Mouse (Mus musculus) hindbrain, embryonic 12.5 days (tissue): Measurements from ENCODE around the gene Gfod1. TPM values are rescaled to one million over a fixed set of nuclear protein-coding genes. Genes with fewer than 3 reads are reported as not detected.
A peak's percentile ranks its signal among the peaks of the same experiment; 100 is the strongest.

Experiments
- ATAC-seq: fragments of 200-750 bp; cut with Nextera tagmentation; 2 replicates; pipeline ENCODE4 v1.8.0; 2017; ENCODE audit warnings: moderate TSS enrichment; ENCODE audit not compliant: low FRiP score
- H3K27ac ChIP-seq: fragments of 300-500 bp; sonication (generic); 2 replicates; pipeline ENCODE4 v1.5.1; 2016; ENCODE audit warnings: mild to moderate bottlenecking
- H3K27me3 ChIP-seq: fragments of 300-500 bp; sonication (generic); 2 replicates; pipeline ENCODE4 v1.6.1; 2016; ENCODE audit warnings: mild to moderate bottlenecking
- H3K36me3 ChIP-seq: fragments of 300-500 bp; sonication (generic); 2 replicates; pipeline ENCODE4 v1.6.1; 2016; ENCODE audit warnings: mild to moderate bottlenecking
- H3K4me1 ChIP-seq: fragments of 300-500 bp; sonication (generic); 2 replicates; pipeline ENCODE4 v1.6.1; 2016
- H3K4me2 ChIP-seq: fragments of 300-500 bp; sonication (generic); replicated peaks from 2 replicates; pipeline ENCODE4 v1.6.1; 2016; ENCODE audit warnings: mild to moderate bottlenecking
- H3K4me3 ChIP-seq: fragments of 300-500 bp; sonication (generic); 2 replicates; pipeline ENCODE4 v1.5.1; 2016; ENCODE audit warnings: mild to moderate bottlenecking
- H3K9ac ChIP-seq: fragments of 300-500 bp; sonication (generic); 2 replicates; pipeline ENCODE4 v1.6.1; 2016; ENCODE audit warnings: mild to moderate bottlenecking, moderate library complexity
- H3K9me3 ChIP-seq: fragments of 300-500 bp; sonication (generic); replicated peaks from 2 replicates; pipeline ENCODE4 v1.6.1; 2016; ENCODE audit warnings: mild to moderate bottlenecking
- whole genome bisulfite sequencing: fragments of 180-500 bp; shearing (Covaris S2); methylation state at CpG from one replicate; pipeline ENCODE4 v1.1.7; 2016; 5-methylcytosine and 5-hydroxymethylcytosine counted together
- polyA plus RNA-seq: library from polyadenylated mRNA; unstranded; fragments of >200 nt; fragmentation: Nextera tagmentation; extraction: Ambion mirVana; gene quantifications from 2 replicates; pipeline ENCODE4 v1.2.1, GENCODE M21; 2016

Gfod1 gene
- polyA plus RNA-seq, 1 experiment from 2014 or later = 1.2 TPM

DNA sequence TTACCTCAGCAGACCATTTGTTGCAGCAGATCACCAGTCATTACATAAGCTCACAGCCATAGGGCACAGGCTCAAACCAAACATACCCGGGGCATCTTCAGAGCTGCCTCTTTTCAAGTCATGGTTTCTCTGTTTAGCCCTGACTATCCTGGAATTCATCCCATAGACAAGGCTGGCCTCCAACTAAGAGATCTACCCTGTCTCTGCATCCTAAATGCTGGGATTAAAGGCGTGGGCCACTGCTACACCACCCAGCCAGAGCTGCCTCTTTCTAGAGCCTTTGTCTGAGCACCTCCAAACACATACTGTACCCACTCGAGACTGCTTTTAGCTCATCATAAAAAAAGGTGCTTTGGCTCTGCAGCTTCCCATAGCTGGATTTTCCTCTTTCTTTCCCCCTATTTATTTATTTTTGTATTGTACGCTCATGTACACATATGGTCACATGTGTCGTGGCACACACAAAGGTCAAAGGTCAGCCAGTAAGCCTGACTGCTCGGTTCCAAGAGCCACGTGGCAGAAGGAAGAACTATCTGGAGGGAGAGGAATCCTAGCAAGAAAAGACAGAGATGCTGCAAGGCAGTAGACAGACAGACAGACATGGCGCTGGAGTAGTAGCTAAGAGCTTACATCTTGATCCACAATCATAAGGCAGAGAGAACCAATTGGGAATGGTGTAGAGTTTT, 51.7 kb downstream of the Gfod1 start:
- Histone ChIP-seq H3K4me2 (no peak overlapping the region), H3K36me3 (no peaks in the 10 kb centered on the region), H3K4me1 (peaks cover 7% of the 10 kb centered on the region; the same call in 1 of the 2 replicates), H3K9me3 (no peaks in the 10 kb centered on the region), H3K27me3 (no peaks in the 10 kb centered on the region), H3K27ac (no peak overlapping the region), H3K9ac (no peak overlapping the region), H3K4me3 (no peak overlapping the region)
- 86% methylated on average over 8 of the region's 8 CpGs for WGBS
- ATAC-seq = no peak

DNA sequence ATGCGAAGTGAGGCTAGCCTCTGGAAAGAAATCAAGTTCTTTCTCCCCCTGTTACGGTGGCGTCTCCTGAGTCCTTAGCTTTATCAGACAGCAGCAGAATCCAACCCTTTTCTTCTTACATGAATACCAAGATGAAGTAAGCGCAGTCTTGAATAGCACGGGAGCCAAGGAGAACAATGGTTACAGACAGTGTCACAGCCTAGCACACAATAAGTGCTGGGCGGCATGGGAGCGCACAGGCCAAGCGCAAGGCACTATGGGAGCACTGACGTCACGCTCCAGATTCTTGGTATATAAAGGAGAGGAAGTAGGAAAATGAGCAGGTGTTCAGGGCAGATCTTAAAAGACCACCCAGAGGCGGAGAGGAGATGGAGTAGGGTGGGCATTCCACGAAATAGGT, 52.6 kb downstream of the Gfod1 start:
- H3K4me2 ChIP-seq = no peak overlapping the region
- 65% methylated on average over 12 of the region's 12 CpGs for WGBS
- peaks cover 7% of the 10 kb centered on the region; the same call in 1 of the 2 replicates for H3K4me1 ChIP-seq
- ATAC-seq = no peak
- no peaks in the 10 kb centered on the region for H3K9me3 ChIP-seq
- H3K27ac ChIP-seq = no peak overlapping the region
- H3K4me3 ChIP-seq = no peak overlapping the region
- no peaks in the 10 kb centered on the region for H3K36me3 ChIP-seq
- no peaks in the 10 kb centered on the region for H3K27me3 ChIP-seq
- no peak overlapping the region for H3K9ac ChIP-seq

DNA sequence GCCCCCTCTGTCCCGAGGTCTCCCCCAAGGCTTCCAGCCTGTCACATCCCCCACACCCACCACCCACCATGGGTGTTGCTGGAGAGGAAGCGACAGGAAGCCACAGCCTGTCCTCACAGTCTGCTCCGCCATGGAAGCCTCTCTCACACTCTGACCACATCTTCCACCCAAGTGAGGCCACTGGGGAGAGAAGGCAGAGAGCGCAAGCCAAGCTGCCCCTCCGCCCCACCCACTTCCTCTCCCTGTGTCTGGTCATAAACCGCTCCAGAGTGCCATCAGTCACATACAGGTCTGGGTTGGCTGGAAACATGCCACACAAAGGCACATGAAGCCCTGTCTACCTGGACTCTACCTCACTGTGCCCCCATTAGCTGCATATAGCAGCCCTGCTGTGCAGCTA, 53.3 kb downstream of the Gfod1 start:
- Histone ChIP-seq H3K9me3 (no peaks in the 10 kb centered on the region), H3K27ac (no peak overlapping the region), H3K36me3 (no peaks in the 10 kb centered on the region), H3K4me2 (no peak overlapping the region), H3K27me3 (no peaks in the 10 kb centered on the region), H3K4me1 (peaks cover 7% of the 10 kb centered on the region; the same call in 1 of the 2 replicates), H3K4me3 (no peak overlapping the region), H3K9ac (no peak overlapping the region)
- no peak for ATAC-seq
- 75% methylated on average over 6 of the region's 6 CpGs for whole genome bisulfite sequencing

DNA sequence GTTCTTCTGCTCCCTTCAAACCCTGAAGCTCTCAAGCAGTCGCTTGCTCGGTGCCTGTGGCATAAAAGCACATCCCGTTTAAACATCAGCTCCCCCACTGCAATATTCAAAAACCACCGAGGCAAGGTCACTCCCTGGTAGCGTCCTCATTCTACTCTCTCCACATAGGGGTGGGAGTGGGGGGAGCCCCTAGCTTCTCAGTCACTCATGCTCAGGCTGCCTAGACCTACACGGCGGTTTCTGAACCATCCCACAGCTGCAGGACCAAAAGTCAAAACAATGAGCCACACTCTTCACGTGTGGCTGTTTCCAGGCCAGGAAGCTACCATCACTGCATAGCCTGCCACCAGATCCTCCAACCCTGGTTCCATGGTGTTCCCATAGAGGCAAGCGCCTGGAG, 53.9 kb downstream of the Gfod1 start:
- no peaks in the 10 kb centered on the region for H3K36me3 ChIP-seq
- no peaks in the 10 kb centered on the region for H3K9me3 ChIP-seq
- H3K4me2 ChIP-seq = no peak overlapping the region
- ATAC-seq = no peak
- no peak overlapping the region for H3K9ac ChIP-seq
- no peaks in the 10 kb centered on the region for H3K27me3 ChIP-seq
- H3K4me1 ChIP-seq = peaks cover 7% of the 10 kb centered on the region; the same call in 1 of the 2 replicates
- 84% methylated on average over 9 of the region's 9 CpGs for WGBS
- no peak overlapping the region for H3K4me3 ChIP-seq
- no peak overlapping the region for H3K27ac ChIP-seq

DNA sequence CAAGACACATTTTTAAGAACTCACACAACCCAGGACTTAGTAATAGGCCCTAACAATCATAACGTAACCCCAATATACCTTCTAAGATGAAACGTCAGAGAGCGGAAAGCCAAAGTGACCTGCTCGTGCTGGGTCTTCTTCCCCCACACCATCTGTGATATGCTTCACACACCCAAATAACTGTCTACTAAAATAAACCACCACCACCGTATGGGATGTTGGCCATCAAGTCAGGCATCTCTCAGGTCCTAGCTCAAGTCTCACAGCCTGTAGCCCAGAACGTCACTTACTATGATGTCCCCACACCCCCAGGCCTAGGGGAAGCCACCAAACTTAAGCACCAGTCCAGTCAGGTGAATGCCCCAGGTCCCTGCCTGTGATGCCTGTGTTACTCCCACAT, 55.6 kb downstream of the Gfod1 start:
- Histone ChIP-seq H3K27ac (no peak overlapping the region), H3K9ac (no peak overlapping the region), H3K9me3 (no peaks in the 10 kb centered on the region), H3K4me3 (no peak overlapping the region), H3K27me3 (no peaks in the 10 kb centered on the region), H3K4me1 (peaks cover 7% of the 10 kb centered on the region; the same call in 1 of the 2 replicates), H3K4me2 (no peak overlapping the region), H3K36me3 (no peaks in the 10 kb centered on the region)
- ATAC-seq = no peak
- 94% methylated on average over 6 of the region's 6 CpGs for WGBS

DNA sequence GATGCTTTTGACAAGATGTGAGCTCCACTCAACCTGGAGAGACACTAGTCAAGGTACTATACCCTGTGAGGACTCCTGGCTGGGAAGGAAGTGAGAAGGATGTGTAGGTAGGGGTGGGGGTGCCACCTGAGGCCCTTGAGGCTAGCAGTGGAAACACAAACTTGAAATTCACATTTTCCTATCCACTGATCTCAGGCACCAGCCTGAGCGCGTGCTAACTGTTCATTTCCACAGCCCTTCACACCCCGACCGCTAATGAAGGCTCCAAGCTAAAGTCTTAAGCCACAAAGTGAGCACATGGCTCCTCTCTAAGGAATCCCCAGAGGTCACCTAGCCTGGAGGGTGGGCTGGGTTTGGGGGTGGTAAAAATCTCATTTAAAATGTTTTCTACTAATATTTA, 57.1 kb downstream of the Gfod1 start:
- WGBS = 95% methylated on average over 4 of the region's 4 CpGs
- ATAC-seq = no peak

DNA sequence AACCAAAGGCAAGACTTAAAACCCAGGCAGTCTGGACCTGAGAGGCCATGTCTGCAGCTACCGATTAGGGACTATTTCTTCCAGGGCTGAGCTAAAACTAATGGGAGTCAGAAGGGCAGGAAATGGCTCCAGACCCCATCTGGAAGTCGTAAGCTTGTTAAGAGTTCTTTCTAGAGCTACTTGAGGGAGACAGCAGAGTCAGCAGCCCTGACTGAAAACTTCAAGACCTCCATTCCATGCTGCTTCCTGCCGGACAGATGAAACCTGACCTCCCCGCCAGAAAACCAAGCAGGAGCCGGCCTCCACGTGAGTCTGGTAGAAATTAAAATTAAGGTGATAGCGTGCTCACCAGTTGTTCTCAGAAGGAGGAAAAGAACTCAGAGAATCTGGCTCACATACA, 60.2 kb downstream of the Gfod1 start:
- Histone ChIP-seq H3K27ac (no peak overlapping the region), H3K4me3 (no peak overlapping the region), H3K36me3 (no peaks in the 10 kb centered on the region), H3K4me2 (no peak overlapping the region), H3K4me1 (peaks cover 19% of the 10 kb centered on the region), H3K9me3 (no peaks in the 10 kb centered on the region), H3K27me3 (no peaks in the 10 kb centered on the region), H3K9ac (no peak overlapping the region)
- ATAC-seq = no peak
- WGBS = 51% methylated on average over 7 of the region's 7 CpGs

More for the DNA sequence above, 57.1 kb downstream of the Gfod1 start:
- Histone ChIP-seq H3K27ac (no peak overlapping the region), H3K9me3 (no peaks in the 10 kb centered on the region), H3K27me3 (no peaks in the 10 kb centered on the region), H3K4me2 (no peak overlapping the region), H3K4me1 (peaks cover 15% of the 10 kb centered on the region), H3K4me3 (no peak overlapping the region), H3K9ac (no peak overlapping the region), H3K36me3 (no peaks in the 10 kb centered on the region)

DNA sequence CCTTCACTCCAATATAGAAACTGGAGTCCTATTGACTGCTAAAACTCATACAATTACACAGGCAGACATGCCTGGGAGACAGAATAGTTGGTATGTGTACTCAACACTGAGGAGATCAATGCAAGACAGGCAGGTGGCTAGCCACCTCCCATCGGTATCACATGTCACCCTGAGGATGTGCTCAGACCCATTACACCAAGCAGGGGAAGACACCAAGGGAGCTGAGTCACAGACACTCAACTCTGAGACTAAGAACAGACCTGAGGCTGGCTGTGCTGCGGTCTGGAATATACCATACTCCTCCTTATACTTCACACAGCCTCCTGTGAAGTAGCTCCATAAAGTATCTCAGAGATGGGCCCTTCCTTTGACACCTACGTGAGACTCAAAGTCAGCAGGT, 60.7 kb downstream of the Gfod1 start:
- no peaks in the 10 kb centered on the region for H3K9me3 ChIP-seq
- no peak overlapping the region for H3K27ac ChIP-seq
- no peaks in the 10 kb centered on the region for H3K36me3 ChIP-seq
- ATAC-seq = no peak
- no peak overlapping the region for H3K4me3 ChIP-seq
- H3K9ac ChIP-seq = no peak overlapping the region
- WGBS = 93% methylated on average over 3 of the region's 3 CpGs
- no peaks in the 10 kb centered on the region for H3K27me3 ChIP-seq
- no peak overlapping the region for H3K4me2 ChIP-seq
- peaks cover 19% of the 10 kb centered on the region for H3K4me1 ChIP-seq

DNA sequence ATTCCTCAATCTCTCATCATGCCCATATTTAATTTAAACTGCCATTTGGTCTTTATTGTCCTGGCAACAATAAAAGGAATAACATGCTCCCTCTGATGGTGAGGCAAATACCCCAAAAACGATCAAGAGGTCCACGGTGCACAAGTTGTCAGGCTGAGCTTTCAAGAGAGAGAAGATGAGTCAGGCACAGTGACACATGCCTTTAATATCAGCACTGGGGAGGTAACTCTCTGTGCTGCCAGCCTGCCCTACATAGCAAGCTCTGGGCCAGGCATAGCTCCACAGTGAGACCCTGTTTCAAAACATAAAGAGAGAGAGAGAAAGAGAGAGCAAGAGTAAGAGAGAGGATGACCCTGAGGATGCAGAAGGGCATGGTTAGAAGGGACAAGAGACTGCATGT, 62.2 kb downstream of the Gfod1 start:
- Histone ChIP-seq H3K4me1 (peaks cover 19% of the 10 kb centered on the region), H3K4me3 (no peak overlapping the region), H3K27me3 (no peaks in the 10 kb centered on the region), H3K36me3 (no peaks in the 10 kb centered on the region), H3K9me3 (no peaks in the 10 kb centered on the region), H3K27ac (peak overlapping the region; percentile 12; the same call in 1 of the 2 replicates), H3K9ac (no peak overlapping the region), H3K4me2 (no peak overlapping the region)
- ATAC-seq = no peak
- 82% methylated on average over 2 of the region's 2 CpGs for WGBS

DNA sequence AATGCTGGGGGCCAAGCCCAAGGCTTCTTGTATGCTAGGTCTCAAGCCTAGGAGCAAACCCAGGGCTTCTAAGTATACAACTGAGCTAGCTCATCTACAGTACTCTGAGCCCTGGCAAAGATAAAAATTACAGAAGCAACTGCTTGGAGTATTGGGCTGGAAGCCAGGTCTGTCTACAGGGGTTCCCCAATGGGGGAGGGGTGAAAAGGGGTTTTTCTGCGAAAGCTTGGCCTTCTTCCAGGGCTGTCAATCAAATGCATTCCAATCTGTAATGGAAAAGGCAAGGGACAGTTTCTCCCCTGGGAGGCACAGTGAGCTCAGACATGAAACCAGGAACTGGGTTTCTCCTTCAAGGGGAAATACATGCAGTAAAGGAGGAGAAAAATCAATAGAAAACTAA, 62.9 kb downstream of the Gfod1 start:
- Histone ChIP-seq H3K9me3 (no peaks in the 10 kb centered on the region), H3K27ac (peak overlapping the region; percentile 62)
- ATAC-seq = peak; percentile 43; the same call in 1 of the 2 replicates

DNA sequence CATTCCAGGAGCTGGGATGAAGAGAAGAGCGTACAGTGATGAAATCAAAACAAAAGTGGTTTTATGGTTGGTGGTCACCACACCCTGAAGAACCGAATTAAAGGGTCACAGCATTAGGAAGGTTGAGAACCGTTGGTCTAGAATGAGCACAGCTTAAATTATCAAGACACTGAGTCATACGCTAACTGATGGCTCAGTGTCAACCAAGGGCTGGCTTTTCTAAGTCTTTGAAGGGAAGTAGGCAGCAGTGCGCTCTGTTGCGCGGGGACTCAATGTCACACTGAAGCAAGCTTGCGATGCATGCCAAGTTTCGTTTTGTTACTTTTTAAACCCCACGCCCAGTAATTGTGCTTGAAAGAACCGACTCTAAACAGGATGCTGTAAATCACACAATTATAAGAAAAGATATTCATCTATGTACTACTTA, 64.2 kb downstream of the Gfod1 start:
- Histone ChIP-seq H3K9ac (no peak overlapping the region), H3K27ac (no peak overlapping the region), H3K36me3 (no peaks in the 10 kb centered on the region), H3K4me1 (peaks cover 28% of the 10 kb centered on the region), H3K27me3 (no peaks in the 10 kb centered on the region), H3K4me2 (no peak overlapping the region), H3K9me3 (no peaks in the 10 kb centered on the region), H3K4me3 (no peak overlapping the region)
- WGBS = 91% methylated on average over 11 of the region's 11 CpGs
- ATAC-seq = no peak

More for the DNA sequence above, 62.9 kb downstream of the Gfod1 start:
- Histone ChIP-seq H3K4me3 (no peak overlapping the region), H3K36me3 (no peaks in the 10 kb centered on the region), H3K27me3 (no peaks in the 10 kb centered on the region), H3K9ac (no peak overlapping the region), H3K4me2 (no peak overlapping the region), H3K4me1 (peaks cover 19% of the 10 kb centered on the region)
- WGBS = 28% methylated on average over 1 of the region's 1 CpGs

DNA sequence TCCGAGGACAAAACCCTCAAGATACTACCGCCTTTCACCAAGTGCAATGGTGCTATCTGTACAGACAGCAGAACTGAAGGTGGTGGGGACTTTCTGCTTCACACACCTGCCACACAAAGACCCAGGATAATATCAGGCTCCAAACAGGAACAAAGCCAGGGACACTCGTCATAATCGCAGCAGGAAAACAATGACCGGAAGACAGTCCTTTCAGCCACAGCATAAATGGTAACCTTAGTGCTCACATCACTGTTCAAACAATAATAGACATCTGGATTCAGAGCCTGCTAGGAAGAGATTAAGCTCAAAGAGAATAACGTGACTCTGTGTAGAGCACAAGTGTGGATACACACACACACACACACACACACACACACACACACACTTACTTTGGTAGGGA, 67.3 kb downstream of the Gfod1 start:
- Histone ChIP-seq H3K4me2 (no peak overlapping the region), H3K4me3 (no peak overlapping the region), H3K4me1 (peaks cover 29% of the 10 kb centered on the region), H3K9me3 (no peaks in the 10 kb centered on the region), H3K27ac (peak overlapping the region; percentile 23; the same call in 1 of the 2 replicates), H3K36me3 (no peaks in the 10 kb centered on the region), H3K27me3 (no peaks in the 10 kb centered on the region), H3K9ac (no peak overlapping the region)
- 82% methylated on average over 6 of the region's 6 CpGs for WGBS
- no peak for ATAC-seq

DNA sequence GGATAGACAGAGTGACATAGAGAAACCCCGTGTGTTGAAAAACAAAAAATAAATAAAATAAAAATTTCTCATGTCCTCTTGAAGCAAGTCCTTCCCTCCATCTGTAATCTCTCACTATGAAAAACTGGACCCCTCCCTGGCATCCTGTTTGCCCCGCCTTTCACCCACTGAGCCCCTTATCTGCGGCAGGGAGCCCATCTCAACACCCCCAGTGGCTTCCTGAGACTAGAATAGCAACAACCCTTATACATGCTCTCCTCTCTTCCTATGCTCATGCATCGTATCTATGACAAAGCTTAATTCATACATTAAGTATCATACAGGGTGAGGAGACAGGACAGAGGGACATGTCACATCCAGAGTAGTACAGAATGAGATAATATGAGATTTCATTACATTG, 68.0 kb downstream of the Gfod1 start:
- Histone ChIP-seq H3K4me3 (no peak overlapping the region), H3K27me3 (no peaks in the 10 kb centered on the region), H3K9me3 (no peaks in the 10 kb centered on the region), H3K4me1 (peaks cover 24% of the 10 kb centered on the region), H3K27ac (no peak overlapping the region), H3K36me3 (no peaks in the 10 kb centered on the region), H3K4me2 (no peak overlapping the region), H3K9ac (no peak overlapping the region)
- ATAC-seq = no peak
- WGBS = 80% methylated on average over 4 of the region's 4 CpGs
